Mouse (Mus musculus) liver, embryonic 12.5 days (tissue): Measurements from ENCODE around the gene Olfr945. TPM values are rescaled to one million over a fixed set of nuclear protein-coding genes. Genes with fewer than 3 reads are reported as not detected.

Experiments used
- ATAC-seq: fragments of 200-750 bp; cut with Nextera tagmentation; 2 replicates; pipeline ENCODE4 v1.8.0; 2017; ENCODE audit warnings: moderate number of reproducible peaks, mild to moderate bottlenecking, moderate library complexity
- H3K27ac ChIP-seq: fragments of 300-500 bp; sonication (generic); 2 replicates; pipeline ENCODE4 v1.5.1; 2016; ENCODE audit warnings: mild to moderate bottlenecking
- H3K27me3 ChIP-seq: fragments of 300-500 bp; sonication (generic); replicated peaks from 2 replicates; pipeline ENCODE4 v1.6.1; 2016; ENCODE audit warnings: mild to moderate bottlenecking, moderate library complexity
- H3K36me3 ChIP-seq: fragments of 300-500 bp; sonication (generic); 2 replicates; pipeline ENCODE4 v1.6.1; 2016; ENCODE audit warnings: mild to moderate bottlenecking, moderate library complexity
- H3K4me1 ChIP-seq: fragments of 300-500 bp; sonication (generic); 2 replicates; pipeline ENCODE4 v1.6.1; 2016
- H3K4me2 ChIP-seq: fragments of 300-500 bp; sonication (generic); 2 replicates; pipeline ENCODE4 v1.6.1; 2016; ENCODE audit warnings: mild to moderate bottlenecking, moderate library complexity
- H3K4me3 ChIP-seq: fragments of 300-500 bp; sonication (generic); 2 replicates; pipeline ENCODE4 v1.5.1; 2016; ENCODE audit warnings: mild to moderate bottlenecking, moderate library complexity
- H3K9ac ChIP-seq: fragments of 300-500 bp; sonication (generic); 2 replicates; pipeline ENCODE4 v1.6.1; 2016; ENCODE audit warnings: mild to moderate bottlenecking, moderate library complexity
- H3K9me3 ChIP-seq: fragments of 300-500 bp; sonication (generic); replicated peaks from 2 replicates; pipeline ENCODE4 v1.6.1; 2016; ENCODE audit warnings: mild to moderate bottlenecking, moderate library complexity
- WGBS: fragments of 180-500 bp; shearing (Covaris S2); methylation state at CpG from one replicate; pipeline ENCODE4 v1.1.7; 2016; ENCODE audit not compliant: insufficient replicate concordance; 5-methylcytosine and 5-hydroxymethylcytosine counted together
- polyA plus RNA-seq: library from polyadenylated mRNA; unstranded; fragments of >200 nt; fragmentation: Nextera tagmentation; extraction: Ambion mirVana; gene quantifications from 2 replicates; pipeline ENCODE4 v1.2.1, GENCODE M21; 2016

Olfr945 gene
- polyA plus RNA-seq = not detected in 2 replicates

- no peak for ATAC-seq
- 70% methylated on average over 3 of the region's 3 CpGs for WGBS
- Histone ChIP-seq H3K9ac (no peak within 1 kb of the TSS), H3K4me1 (no peaks in the 10 kb centered on the region), H3K4me3 (no peak within 1 kb of the TSS), H3K27ac (no peak within 1 kb of the TSS), H3K9me3 (no peaks in the 10 kb centered on the region), H3K36me3 (no peaks in the 10 kb centered on the region), H3K4me2 (no peak within 1 kb of the TSS), H3K27me3 (no peaks in the 10 kb centered on the region)
Observed at GRCm38 (mm10) chr9:39276718-39277117, at the start of gene Olfr945. Olfr945 (minus strand) TSS chr9:39276818.

DNA sequence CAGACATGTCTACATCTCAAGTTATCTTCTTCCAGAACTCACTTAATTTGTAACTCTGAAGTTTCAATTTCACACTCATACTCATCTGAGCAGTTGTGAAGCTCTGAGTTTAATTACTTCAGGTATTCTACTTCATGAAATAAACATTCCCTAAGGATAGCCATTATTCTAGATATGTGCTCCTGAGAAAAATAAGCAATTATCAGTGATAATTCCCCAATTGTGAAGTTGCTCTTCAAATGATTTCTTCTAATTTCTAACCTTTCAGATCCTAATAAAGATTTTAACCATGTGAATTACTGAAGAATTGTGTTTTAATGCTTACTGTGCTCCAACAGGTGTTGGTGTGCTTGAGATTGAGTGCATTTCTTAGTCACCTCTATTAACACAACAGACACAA is 49.3 kb upstream of the Olfr945 start, which contains the start of gene Olfr948:
Gene Olfr948 (minus strand): TSS at position 101 of the 400 bp plus-strand sequence.
- no peak for ATAC-seq

DNA sequence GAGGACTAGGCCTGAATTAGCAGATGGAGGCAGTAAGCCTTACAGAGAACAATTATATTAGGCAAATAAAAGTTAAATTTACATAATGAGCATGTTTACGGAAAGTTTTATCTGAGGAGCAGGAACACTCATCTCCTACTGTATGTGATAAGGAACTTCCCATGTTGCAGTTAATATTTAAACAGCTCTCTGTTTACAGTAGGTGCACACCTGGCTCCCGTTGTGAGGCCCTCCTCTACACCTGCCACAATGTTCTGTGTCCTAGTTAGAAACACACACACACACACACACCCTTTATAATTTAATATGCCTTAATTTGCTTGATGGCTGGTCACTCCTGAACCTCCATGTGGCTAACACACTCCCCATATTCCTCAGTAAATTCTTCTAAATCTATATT is 10.5 kb upstream of the Olfr945 start:
- no peak overlapping the region for H3K4me2 ChIP-seq
- no peaks in the 10 kb centered on the region for H3K9me3 ChIP-seq
- no peak overlapping the region for H3K4me3 ChIP-seq

More for the DNA sequence above, 49.3 kb upstream of the Olfr945 start, which contains the start of gene Olfr948:
- Histone ChIP-seq H3K27ac (no peak within 1 kb of the TSS), H3K9me3 (no peaks in the 10 kb centered on the region), H3K36me3 (no peaks in the 10 kb centered on the region), H3K27me3 (no peaks in the 10 kb centered on the region), H3K4me2 (no peak within 1 kb of the TSS), H3K4me1 (no peaks in the 10 kb centered on the region), H3K4me3 (no peak within 1 kb of the TSS), H3K9ac (no peak within 1 kb of the TSS)

GRCm38 (mm10) chr9:39249894-39250293 is 26.7 kb downstream of the Olfr945 start, which contains the start of gene Olfr1537:
Olfr1537 (minus strand) TSS chr9:39249994.
- 60% methylated on average over 1 of the region's 1 CpGs for WGBS
- Histone ChIP-seq H3K27me3 (no peaks in the 10 kb centered on the region), H3K36me3 (no peaks in the 10 kb centered on the region), H3K4me1 (no peaks in the 10 kb centered on the region), H3K9ac (no peak within 1 kb of the TSS), H3K4me3 (no peak within 1 kb of the TSS), H3K27ac (no peak within 1 kb of the TSS), H3K9me3 (no peaks in the 10 kb centered on the region), H3K4me2 (no peak within 1 kb of the TSS)
- no peak for ATAC-seq

More for the DNA sequence above, 10.5 kb upstream of the Olfr945 start:
- H3K27ac ChIP-seq = no peak overlapping the region
- 53% methylated on average over 2 of the region's 2 CpGs for WGBS
- H3K36me3 ChIP-seq = no peaks in the 10 kb centered on the region
- no peaks in the 10 kb centered on the region for H3K27me3 ChIP-seq
- no peak for ATAC-seq
- no peaks in the 10 kb centered on the region for H3K4me1 ChIP-seq
- H3K9ac ChIP-seq = no peak overlapping the region

Other genes starting within 250 kb of the Olfr945 start
- not detected in 2 replicates for gene Olfr937, start 211.9 kb downstream of the Olfr945 start, polyA plus RNA-seq
- not detected in 2 replicates for gene Olfr938, start 197.9 kb downstream of the Olfr945 start, polyA plus RNA-seq
- gene Olfr27, start 148.7 kb downstream of the Olfr945 start, polyA plus RNA-seq = not detected in 2 replicates
- not detected in 2 replicates for gene Olfr943, start 110.5 kb downstream of the Olfr945 start, polyA plus RNA-seq
- gene Olfr944, start 74.9 kb downstream of the Olfr945 start, polyA plus RNA-seq = not detected in 2 replicates
- gene Olfr1537, start 26.8 kb downstream of the Olfr945 start, polyA plus RNA-seq = not detected in 2 replicates
- not detected in 2 replicates for gene Olfr948, start 49.2 kb upstream of the Olfr945 start, polyA plus RNA-seq
- gene Olfr951, start 110.6 kb upstream of the Olfr945 start, polyA plus RNA-seq = not detected in 2 replicates
- not detected in 2 replicates for gene Olfr952, start 150.3 kb upstream of the Olfr945 start, polyA plus RNA-seq
- not detected in 2 replicates for gene Olfr954, start 179.9 kb upstream of the Olfr945 start, polyA plus RNA-seq
- not detected in 2 replicates for gene Olfr955, start 195.1 kb upstream of the Olfr945 start, polyA plus RNA-seq
- gene Olfr44, start 217.2 kb upstream of the Olfr945 start, polyA plus RNA-seq = not detected in 2 replicates
- not detected in 2 replicates for gene Olfr957, start 239.0 kb upstream of the Olfr945 start, polyA plus RNA-seq